Mouse (Mus musculus): ENCODE measurements at regions not wholly inside any gene's neighbourhood (a gene's known extent, or its start where the extent isn't known, plus 50 kb on each side); places are given as distances from the start of the nearest gene placed in this dataset.

- ATAC-seq (ENCODE audit: low FRiP score): no peak
- WGBS: 74% methylated on average over 5 of the region's 5 CpGs
Observed at GRCm38 (mm10) chr15:11774717-11775116, 132.4 kb downstream of the Npr3 start.

GRCm38 (mm10) chr15:11770596-11770995 is 136.5 kb downstream of the Npr3 start:
- ATAC-seq (ENCODE audit: low FRiP score): no peak
- WGBS: 94% methylated on average over 1 of the region's 1 CpGs

More at GRCm38 (mm10) chr15:11774717-11775116, 132.4 kb downstream of the Npr3 start:
- Histone ChIP-seq H3K4me2 (no peak overlapping the region), H3K27ac (no peak overlapping the region), H3K4me3 (no peak overlapping the region), H3K36me3 (no peaks in the 10 kb centered on the region), H3K9me3 (no peaks in the 10 kb centered on the region), H3K4me1 (replicated peaks) (no peaks in the 10 kb centered on the region), H3K27me3 (no peaks in the 10 kb centered on the region), H3K9ac (no peak overlapping the region)

DNA sequence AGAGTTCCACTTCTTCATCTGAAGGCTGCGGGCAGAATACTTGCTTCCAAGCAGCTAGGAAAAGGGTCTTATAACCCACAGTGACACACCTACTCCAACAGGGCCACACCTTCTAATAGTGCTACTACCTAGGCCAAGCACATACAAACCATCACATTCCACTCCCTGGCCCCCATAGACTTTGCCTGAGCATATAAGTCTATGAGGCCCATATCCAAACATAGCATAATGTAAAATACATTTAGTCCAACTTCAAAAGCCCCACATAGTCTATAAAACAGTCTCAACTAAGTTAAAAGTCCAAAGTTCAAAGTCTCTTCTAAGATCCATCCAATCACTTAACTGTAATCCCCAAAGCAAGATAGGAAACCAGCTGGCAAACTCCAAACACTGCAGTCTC is 149.1 kb downstream of the Npr3 start:
- no peak for ATAC-seq (ENCODE audit: low FRiP score)
- Histone ChIP-seq H3K36me3 (no peaks in the 10 kb centered on the region), H3K4me2 (no peak overlapping the region)

More at GRCm38 (mm10) chr15:11770596-11770995, 136.5 kb downstream of the Npr3 start:
- Histone ChIP-seq H3K4me2 (no peak overlapping the region), H3K9me3 (no peaks in the 10 kb centered on the region), H3K27me3 (no peaks in the 10 kb centered on the region), H3K36me3 (no peaks in the 10 kb centered on the region), H3K4me1 (replicated peaks) (no peaks in the 10 kb centered on the region), H3K9ac (no peak overlapping the region), H3K4me3 (no peak overlapping the region), H3K27ac (no peak overlapping the region)

DNA sequence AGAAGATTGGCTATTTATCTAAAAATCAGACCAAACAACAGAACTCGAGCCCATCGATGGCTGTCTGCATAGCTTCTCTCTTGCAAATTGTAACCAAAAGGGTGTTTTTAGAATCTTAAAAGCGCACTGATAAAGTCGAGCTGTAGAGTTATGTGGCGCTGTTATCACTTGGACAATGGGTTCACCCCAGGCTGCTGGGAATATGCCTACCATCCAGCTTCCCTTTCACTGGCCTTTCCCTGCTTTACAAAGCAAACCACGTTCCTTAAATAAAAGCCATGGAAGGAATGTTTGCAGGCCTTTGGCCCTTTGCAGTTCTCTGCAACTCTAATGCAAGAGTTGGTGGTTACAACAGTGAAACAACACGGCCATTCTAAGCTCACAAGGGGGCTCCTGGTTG is 150.3 kb downstream of the Npr3 start:
- H3K4me3 ChIP-seq: no peak overlapping the region
- H3K27ac ChIP-seq: no peak overlapping the region
- WGBS: 60% methylated on average over 7 of the region's 7 CpGs
- no peaks in the 10 kb centered on the region for H3K27me3 ChIP-seq
- no peak for ATAC-seq (ENCODE audit: low FRiP score)
- H3K36me3 ChIP-seq: no peaks in the 10 kb centered on the region
- H3K4me2 ChIP-seq: no peak overlapping the region
- H3K9ac ChIP-seq: no peak overlapping the region
- no peaks in the 10 kb centered on the region for H3K9me3 ChIP-seq
- no peaks in the 10 kb centered on the region for H3K4me1 ChIP-seq (replicated peaks)

More for the DNA sequence above, 149.1 kb downstream of the Npr3 start:
- Histone ChIP-seq H3K27ac (no peak overlapping the region), H3K4me1 (replicated peaks) (no peaks in the 10 kb centered on the region), H3K27me3 (no peaks in the 10 kb centered on the region), H3K9ac (no peak overlapping the region), H3K4me3 (no peak overlapping the region), H3K9me3 (no peaks in the 10 kb centered on the region)
- 95% methylated on average over 1 of the region's 1 CpGs for WGBS

GRCm38 (mm10) chr15:11753216-11753615 is 153.9 kb downstream of the Npr3 start:
- 0 out of 2 replicates have a peak, but pooled peaks have one; percentile 52 for ATAC-seq (ENCODE audit: low FRiP score)
- WGBS: 25% methylated on average over 3 of the region's 3 CpGs

GRCm38 (mm10) chr15:11750893-11751292 is 156.2 kb downstream of the Npr3 start:
- 76% methylated on average over 5 of the region's 5 CpGs for WGBS
- Histone ChIP-seq H3K4me2 (no peak overlapping the region), H3K4me1 (replicated peaks) (no peaks in the 10 kb centered on the region), H3K27me3 (no peaks in the 10 kb centered on the region), H3K27ac (no peak overlapping the region), H3K36me3 (no peaks in the 10 kb centered on the region), H3K9me3 (no peaks in the 10 kb centered on the region), H3K9ac (no peak overlapping the region), H3K4me3 (no peak overlapping the region)
- ATAC-seq (ENCODE audit: low FRiP score): no peak

More at GRCm38 (mm10) chr15:11753216-11753615, 153.9 kb downstream of the Npr3 start:
- no peak overlapping the region for H3K4me3 ChIP-seq
- H3K36me3 ChIP-seq: no peaks in the 10 kb centered on the region
- H3K9me3 ChIP-seq: no peaks in the 10 kb centered on the region
- no peak overlapping the region for H3K4me2 ChIP-seq
- no peaks in the 10 kb centered on the region for H3K4me1 ChIP-seq (replicated peaks)
- H3K27me3 ChIP-seq: no peaks in the 10 kb centered on the region
- no peak overlapping the region for H3K9ac ChIP-seq
- no peak overlapping the region for H3K27ac ChIP-seq

DNA sequence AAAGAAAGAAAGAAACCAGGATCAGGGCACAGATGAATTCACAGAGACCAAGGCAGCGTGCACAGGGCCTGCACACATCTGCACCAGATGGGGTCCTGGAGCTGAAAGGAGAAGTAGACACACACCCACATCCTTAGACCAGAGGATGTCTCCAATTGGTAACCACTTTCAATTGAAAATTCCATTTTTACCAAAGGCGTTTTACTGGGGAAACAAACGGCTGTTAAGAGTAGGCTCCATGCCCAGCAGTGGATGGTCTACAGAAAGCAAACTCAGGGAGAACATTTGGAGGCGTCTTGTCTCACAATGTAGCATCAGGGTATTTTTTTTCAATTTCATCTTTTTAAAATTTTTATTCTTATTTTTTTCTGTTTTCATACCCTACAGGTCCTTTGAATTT is 157.6 kb downstream of the Npr3 start:
- Histone ChIP-seq H3K27ac (no peak overlapping the region), H3K4me3 (no peak overlapping the region), H3K4me2 (no peak overlapping the region), H3K9ac (no peak overlapping the region), H3K27me3 (no peaks in the 10 kb centered on the region), H3K4me1 (replicated peaks) (no peaks in the 10 kb centered on the region), H3K9me3 (no peaks in the 10 kb centered on the region), H3K36me3 (no peaks in the 10 kb centered on the region)
- 96% methylated on average over 4 of the region's 4 CpGs for WGBS
- ATAC-seq (ENCODE audit: low FRiP score): no peak

DNA sequence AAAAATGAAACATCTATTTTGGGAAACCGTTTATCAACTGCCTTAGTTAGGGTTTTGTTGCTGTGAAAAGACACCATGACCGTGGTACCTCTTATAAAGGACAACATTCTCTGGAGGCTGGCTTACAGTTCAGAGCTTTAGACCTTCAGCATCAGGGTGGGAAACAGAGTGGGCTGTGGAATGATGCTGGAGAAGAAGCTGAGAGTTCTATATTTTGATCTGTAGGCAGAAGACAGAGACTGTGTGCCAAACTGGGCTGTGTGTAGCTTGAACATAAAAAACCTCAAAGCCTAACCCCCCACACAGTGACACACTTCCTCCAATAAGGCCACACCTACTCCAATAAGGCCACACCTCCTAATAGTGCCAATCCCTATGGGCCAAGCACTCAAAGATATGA is 158.8 kb downstream of the Npr3 start:
- Histone ChIP-seq H3K9me3 (no peaks in the 10 kb centered on the region), H3K4me3 (no peak overlapping the region), H3K4me2 (no peak overlapping the region), H3K36me3 (no peaks in the 10 kb centered on the region), H3K27me3 (no peaks in the 10 kb centered on the region), H3K9ac (no peak overlapping the region), H3K27ac (no peak overlapping the region), H3K4me1 (replicated peaks) (no peaks in the 10 kb centered on the region)
- no peak for ATAC-seq (ENCODE audit: low FRiP score)
- 96% methylated on average over 2 of the region's 2 CpGs for WGBS

DNA sequence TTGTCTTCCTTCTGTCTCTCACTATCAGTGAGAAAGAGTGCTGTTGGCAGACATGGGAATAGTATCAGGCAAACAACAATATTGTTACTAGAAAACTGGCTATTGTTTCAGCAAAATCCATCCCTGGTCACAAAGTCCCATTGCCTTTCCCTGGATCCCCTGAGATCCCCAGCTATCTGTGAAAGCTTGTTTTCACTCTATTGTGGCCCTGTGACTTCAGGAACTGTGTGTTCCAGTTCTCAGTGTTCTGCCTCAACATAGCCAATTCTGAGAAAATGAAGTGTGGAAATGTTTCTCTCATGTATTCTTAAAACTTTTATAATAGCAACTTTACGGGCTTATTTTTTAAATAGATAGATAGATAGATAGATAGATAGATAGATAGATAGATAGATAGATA is 160.3 kb downstream of the Npr3 start:
- ATAC-seq (ENCODE audit: low FRiP score): no peak
- H3K27ac ChIP-seq: no peak overlapping the region
- no peaks in the 10 kb centered on the region for H3K36me3 ChIP-seq
- H3K4me2 ChIP-seq: no peak overlapping the region
- H3K27me3 ChIP-seq: no peaks in the 10 kb centered on the region
- no peak overlapping the region for H3K9ac ChIP-seq
- no peaks in the 10 kb centered on the region for H3K9me3 ChIP-seq
- WGBS: 98% methylated on average over 1 of the region's 1 CpGs
- H3K4me1 ChIP-seq (replicated peaks): peaks cover 8% of the 10 kb centered on the region
- no peak overlapping the region for H3K4me3 ChIP-seq

GRCm38 (mm10) chr15:11745629-11746372 is 161.3 kb downstream of the Npr3 start:
- H3K4me1 ChIP-seq (replicated peaks): peaks cover 11% of the 10 kb centered on the region
- 84% methylated on average over 9 of the region's 9 CpGs for WGBS
- ATAC-seq (ENCODE audit: low FRiP score): no peak
- H3K27me3 ChIP-seq: no peaks in the 10 kb centered on the region
- no peaks in the 10 kb centered on the region for H3K36me3 ChIP-seq
- no peak overlapping the region for H3K4me3 ChIP-seq
- no peak overlapping the region for H3K9ac ChIP-seq
- no peaks in the 10 kb centered on the region for H3K9me3 ChIP-seq
- H3K4me2 ChIP-seq: no peak overlapping the region
- H3K27ac ChIP-seq: no peak overlapping the region

GRCm38 (mm10) chr15:11744903-11745302 is 162.2 kb downstream of the Npr3 start:
- 68% methylated on average over 5 of the region's 5 CpGs for WGBS
- H3K4me1 ChIP-seq (replicated peaks): peaks cover 11% of the 10 kb centered on the region
- no peaks in the 10 kb centered on the region for H3K36me3 ChIP-seq
- H3K27ac ChIP-seq: no peak overlapping the region
- H3K27me3 ChIP-seq: no peaks in the 10 kb centered on the region
- no peak for ATAC-seq (ENCODE audit: low FRiP score)
- H3K4me3 ChIP-seq: no peak overlapping the region
- H3K4me2 ChIP-seq: no peak overlapping the region
- H3K9ac ChIP-seq: no peak overlapping the region
- no peaks in the 10 kb centered on the region for H3K9me3 ChIP-seq

- no peak for ATAC-seq (ENCODE audit: low FRiP score)
- H3K36me3 ChIP-seq: no peaks in the 10 kb centered on the region
- H3K9ac ChIP-seq: no peak overlapping the region
- no peaks in the 10 kb centered on the region for H3K27me3 ChIP-seq
- WGBS: 95% methylated on average over 2 of the region's 2 CpGs
- H3K4me1 ChIP-seq (replicated peaks): peaks cover 11% of the 10 kb centered on the region
- no peaks in the 10 kb centered on the region for H3K9me3 ChIP-seq
- no peak overlapping the region for H3K27ac ChIP-seq
- H3K4me3 ChIP-seq: no peak overlapping the region
- H3K4me2 ChIP-seq: no peak overlapping the region
Observed at GRCm38 (mm10) chr15:11744296-11744695, 162.8 kb downstream of the Npr3 start.

DNA sequence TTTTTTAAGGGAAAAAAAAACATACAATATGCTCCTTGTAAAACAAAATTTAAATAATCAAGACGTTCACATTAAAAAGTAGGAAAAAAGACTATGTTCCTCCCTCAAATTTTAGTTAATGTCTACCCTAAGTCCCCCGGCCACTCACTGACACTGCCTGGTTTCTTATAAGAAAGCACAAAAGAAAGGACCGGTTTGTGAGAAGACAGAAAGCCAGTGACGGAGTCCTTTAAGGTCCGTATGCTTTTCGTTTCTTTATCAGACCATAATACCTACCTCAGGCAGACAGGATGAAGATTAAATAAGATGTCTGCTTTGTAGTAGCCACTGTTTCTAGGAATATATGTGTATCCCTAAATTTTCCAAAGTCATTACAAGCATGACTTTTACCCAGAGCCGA is 164.3 kb downstream of the Npr3 start:
- Histone ChIP-seq H3K9me3 (no peaks in the 10 kb centered on the region), H3K4me2 (no peak overlapping the region), H3K27ac (no peak overlapping the region), H3K4me3 (no peak overlapping the region), H3K36me3 (no peaks in the 10 kb centered on the region), H3K4me1 (replicated peaks) (peaks cover 11% of the 10 kb centered on the region), H3K9ac (no peak overlapping the region), H3K27me3 (no peaks in the 10 kb centered on the region)
- ATAC-seq (ENCODE audit: low FRiP score): no peak
- 75% methylated on average over 7 of the region's 7 CpGs for WGBS
